Mouse (Mus musculus) erythroblast, embryonic 14.5 days (primary cell): Measurements from ENCODE around the gene Megf6.

ENCODE experiments used
- GATA1 ChIP-seq: IDR thresholded peaks from 2 replicates; pipeline ENCODE4 v1.6.1; 2012; ENCODE audit warnings: low read length, inconsistent platforms, mixed read lengths
- TAL1 ChIP-seq: IDR thresholded peaks from 3 replicates; pipeline ENCODE4 v1.6.1; 2012; ENCODE audit warnings: low read length, inconsistent platforms, mixed read lengths

DNA sequence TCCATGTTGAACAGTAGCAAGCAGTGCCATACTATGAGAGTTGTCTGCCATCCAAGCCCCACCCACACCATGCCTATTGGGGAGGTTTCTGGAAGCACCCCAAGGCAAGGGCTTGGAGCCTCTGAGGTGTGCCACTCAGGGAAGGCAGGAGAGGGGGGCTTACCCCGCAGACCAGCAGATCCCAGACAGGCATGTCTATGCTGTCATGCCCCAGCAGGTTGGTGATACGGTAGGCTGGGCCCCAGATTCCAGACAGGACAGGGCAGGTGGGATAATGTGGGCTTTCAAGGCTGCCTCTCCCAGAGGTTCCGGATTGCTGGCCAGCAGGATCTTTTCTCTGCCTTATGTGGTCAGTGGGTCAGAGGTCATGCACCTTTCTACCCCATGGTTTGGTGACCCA lies 65.5 kb downstream of the Megf6 start:
- TF ChIP-seq GATA1 = no peak
- TF ChIP-seq TAL1 = no peak
